Mouse (Mus musculus): ENCODE measurements around the gene Sfmbt2.
"Not testable (repeated sequence)": the region's sequence is repeated elsewhere in the genome, so short reads cannot be mapped to it uniquely, and the experiment has no call there.

Sfmbt2 gene

GRCm38 (mm10) chr2:10370176-10370575 is at the start of gene Sfmbt2:
Gene Sfmbt2, plus strand, starts transcription at chr2:10370510.
- DNase-seq (ENCODE audit: inconsistent ontology term) = no peak

- DNase-seq (ENCODE audit: inconsistent ontology term) = no peak
These were observed 49.2 kb upstream of the Sfmbt2 start for GRCm38 (mm10) chr2:10321093-10321492.

GRCm38 (mm10) chr2:10323173-10323572 is 47.1 kb upstream of the Sfmbt2 start:
- no peak for DNase-seq (ENCODE audit: inconsistent ontology term)

GRCm38 (mm10) chr2:10324980-10325379 is 45.3 kb upstream of the Sfmbt2 start:
- DNase-seq (ENCODE audit: inconsistent ontology term) = no peak

GRCm38 (mm10) chr2:10330216-10330615 is 40.1 kb upstream of the Sfmbt2 start:
- DNase-seq (ENCODE audit: inconsistent ontology term) = no peak

- no peak for DNase-seq (ENCODE audit: inconsistent ontology term)
These were observed 36.0 kb upstream of the Sfmbt2 start for GRCm38 (mm10) chr2:10334299-10334698.

GRCm38 (mm10) chr2:10335037-10335608 is 35.2 kb upstream of the Sfmbt2 start:
- no peak for DNase-seq (ENCODE audit: inconsistent ontology term)

- DNase-seq (ENCODE audit: inconsistent ontology term) = no peak
These were observed 30.3 kb upstream of the Sfmbt2 start for GRCm38 (mm10) chr2:10340022-10340421.

- no peak for DNase-seq (ENCODE audit: inconsistent ontology term)
These were observed 26.8 kb upstream of the Sfmbt2 start for GRCm38 (mm10) chr2:10343523-10343922.

GRCm38 (mm10) chr2:10344073-10344472 is 26.2 kb upstream of the Sfmbt2 start:
- not testable (repeated sequence) for DNase-seq (ENCODE audit: inconsistent ontology term)

- DNase-seq (ENCODE audit: inconsistent ontology term) = no peak
These were observed 23.1 kb upstream of the Sfmbt2 start for GRCm38 (mm10) chr2:10347193-10347592.

GRCm38 (mm10) chr2:10348036-10348435 is 22.3 kb upstream of the Sfmbt2 start:
- DNase-seq (ENCODE audit: inconsistent ontology term) = no peak

GRCm38 (mm10) chr2:10350266-10350810 is 20.0 kb upstream of the Sfmbt2 start:
- no peak for DNase-seq (ENCODE audit: inconsistent ontology term)

GRCm38 (mm10) chr2:10351125-10351524 is 19.2 kb upstream of the Sfmbt2 start:
- peak; percentile 84 for DNase-seq (ENCODE audit: inconsistent ontology term)

- no peak for DNase-seq (ENCODE audit: inconsistent ontology term)
These were observed 17.4 kb upstream of the Sfmbt2 start for GRCm38 (mm10) chr2:10352887-10353286.

- DNase-seq (ENCODE audit: inconsistent ontology term) = no peak
These were observed 16.4 kb upstream of the Sfmbt2 start for GRCm38 (mm10) chr2:10353889-10354288.

GRCm38 (mm10) chr2:10359861-10360260 is 10.4 kb upstream of the Sfmbt2 start:
- DNase-seq (ENCODE audit: inconsistent ontology term) = peak; percentile 16

- DNase-seq (ENCODE audit: inconsistent ontology term) = no peak
These were observed 5.2 kb upstream of the Sfmbt2 start for GRCm38 (mm10) chr2:10365081-10365480.

GRCm38 (mm10) chr2:10366284-10366683 is 4.0 kb upstream of the Sfmbt2 start:
- DNase-seq (ENCODE audit: inconsistent ontology term) = peak; percentile 7

GRCm38 (mm10) chr2:10369676-10370075 is 634 bp upstream of the Sfmbt2 start:
- DNase-seq (ENCODE audit: inconsistent ontology term) = no peak

- DNase-seq (ENCODE audit: inconsistent ontology term) = peak; percentile 4
These were observed 563 bp downstream of the Sfmbt2 start for GRCm38 (mm10) chr2:10370687-10371458.

GRCm38 (mm10) chr2:10371459-10371817 is 1.1 kb downstream of the Sfmbt2 start:
- no peak for DNase-seq (ENCODE audit: inconsistent ontology term)

GRCm38 (mm10) chr2:10371899-10372298 is 1.6 kb downstream of the Sfmbt2 start:
- no peak for DNase-seq (ENCODE audit: inconsistent ontology term)
